Mouse (Mus musculus): Measurements from ENCODE around the gene Dnajc5g. TPM values are rescaled to one million over a fixed set of nuclear protein-coding genes. Genes with fewer than 3 reads are reported as not detected.

Dnajc5g gene
- polyA plus RNA-seq (2021; fragmentation: Nextera tagmentation) = not detected in 2 replicates
- long read RNA-seq, experiment 1 = 0 reads
- long read RNA-seq, experiment 2 = 0 reads

GRCm38 (mm10) chr5:31105814-31106335, at the start of gene Dnajc5g:
TSS of gene Dnajc5g (plus strand) at chr5:31106285.

DNA sequence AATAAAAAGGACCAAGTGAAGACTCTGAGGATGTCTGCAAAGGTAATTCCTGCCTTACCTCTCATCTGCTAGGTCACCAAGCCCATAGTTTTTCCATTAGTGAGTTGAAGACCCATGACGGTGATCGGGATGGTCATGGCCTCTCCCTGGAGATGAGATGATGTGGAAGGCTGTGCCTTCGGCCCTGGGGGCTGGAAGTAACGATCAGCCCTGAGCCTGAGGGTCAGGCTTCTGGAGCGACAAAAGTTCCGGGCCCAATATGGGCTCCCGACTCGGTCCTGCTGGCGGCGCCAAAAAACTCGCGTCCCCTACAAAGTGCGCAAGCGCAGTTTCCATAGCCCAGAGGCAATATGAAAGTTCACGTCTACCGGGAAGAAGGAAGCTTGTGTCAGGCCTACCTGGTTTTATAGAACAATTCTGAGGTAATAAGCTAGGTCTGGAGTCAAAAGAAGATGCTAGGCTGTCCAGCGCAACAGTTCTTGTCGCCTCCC, 2.0 kb downstream of the Dnajc5g start, which contains the start of gene Slc30a3:
Gene Slc30a3, minus strand, starts transcription at position 238 of the 491 bp plus-strand sequence.

DNA sequence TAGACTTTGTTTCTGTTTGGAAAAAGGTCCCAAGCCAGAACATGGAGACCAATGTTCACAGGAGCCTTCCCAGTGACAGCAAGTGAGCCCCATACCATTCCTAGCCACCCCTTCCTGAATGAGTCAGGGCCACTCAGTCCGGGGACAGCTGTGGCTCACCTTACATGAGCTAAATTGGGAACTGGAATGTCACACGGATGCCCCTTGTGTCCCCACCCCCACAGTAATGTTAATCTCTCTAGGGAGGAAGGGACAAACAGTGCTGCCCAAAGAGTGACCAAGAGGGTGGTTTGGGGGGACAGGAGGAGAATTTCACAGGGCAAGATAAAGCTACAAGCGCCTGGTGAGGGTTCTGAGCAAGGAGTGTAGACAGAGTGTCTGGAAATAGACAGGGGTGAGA, 10.3 kb downstream of the Dnajc5g start, which contains the start of gene Trim54:
Gene Trim54, plus strand, starts transcription at position 359 of the 400 bp plus-strand sequence.

DNA sequence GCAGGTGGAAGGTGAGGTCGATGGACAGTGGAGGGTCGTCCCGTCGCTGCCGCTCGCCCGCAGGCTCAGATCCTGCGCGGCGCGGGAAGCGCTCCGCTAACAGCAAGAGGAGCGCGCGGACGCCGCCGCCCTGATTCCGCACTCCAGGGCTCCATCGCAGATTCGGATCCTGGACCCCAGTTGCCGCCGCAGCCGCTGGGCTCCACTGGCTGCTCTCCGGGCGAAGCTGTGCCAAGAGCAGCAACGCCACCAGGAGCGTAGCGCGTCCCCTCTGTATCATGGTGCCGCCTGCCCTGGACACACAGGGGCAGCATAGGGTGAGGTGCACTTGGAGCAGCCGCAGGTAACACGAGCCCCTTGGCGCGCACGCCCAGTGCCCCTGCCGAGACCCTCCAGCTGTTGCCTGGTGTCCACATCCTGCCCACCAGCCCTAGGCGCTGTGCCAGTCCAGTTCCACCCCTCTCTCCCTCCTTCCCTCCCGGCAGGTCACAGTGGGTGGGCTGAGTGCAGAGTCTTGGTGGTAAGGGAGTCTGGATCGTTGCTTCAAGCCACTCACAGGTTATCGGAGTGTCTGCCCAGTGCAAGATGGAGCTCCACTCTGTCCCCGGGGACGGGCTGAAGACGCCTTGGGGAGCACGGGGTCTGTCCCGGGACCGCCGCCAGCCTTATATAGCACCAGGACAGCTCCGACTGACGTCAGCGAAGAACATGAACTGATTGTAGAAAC, 32.3 kb downstream of the Dnajc5g start, which contains the start of gene Ucn:
Gene Ucn, minus strand, starts transcription at position 589 of the 727 bp plus-strand sequence.

DNA sequence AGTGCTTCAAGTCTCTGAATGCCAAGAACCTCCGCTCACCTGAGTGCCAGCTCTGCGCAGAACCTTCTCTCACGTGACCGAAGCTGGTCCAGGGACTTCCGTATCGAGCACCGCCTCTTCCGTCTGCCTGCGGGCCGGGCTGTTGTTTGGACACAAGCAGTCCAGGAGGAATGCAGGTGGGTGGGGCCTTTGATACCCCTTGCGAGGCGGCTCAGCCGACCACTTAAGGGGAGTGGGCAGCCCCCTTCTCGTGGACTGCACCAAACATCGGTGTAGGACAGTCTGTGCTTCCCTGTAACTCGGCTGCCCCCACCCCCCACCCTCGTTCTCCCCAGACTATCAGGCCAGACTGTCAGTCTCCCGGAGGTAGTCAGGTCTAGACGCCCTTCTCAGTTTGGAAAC, 48.1 kb downstream of the Dnajc5g start, which contains the start of gene Mpv17:
Gene Mpv17, minus strand, starts transcription at position 100 of the 402 bp plus-strand sequence.

Other genes starting within 250 kb of the Dnajc5g start
- gene Tmem214, start 238.3 kb upstream of the Dnajc5g start, polyA plus RNA-seq (2021; fragmentation: Nextera tagmentation) = 25.5 and 29.6 TPM in 2 replicates
- gene Agbl5, start 217.6 kb upstream of the Dnajc5g start, polyA plus RNA-seq (2021; fragmentation: Nextera tagmentation) = 1.9 and 3.9 TPM in 2 replicates
- gene Ost4, start 198.5 kb upstream of the Dnajc5g start, polyA plus RNA-seq (2021; fragmentation: Nextera tagmentation) = 144 and 177 TPM in 2 replicates
- 0.54 and 1.2 TPM in 2 replicates for gene Emilin1, start 192.9 kb upstream of the Dnajc5g start, polyA plus RNA-seq (2021; fragmentation: Nextera tagmentation)
- 39.2 and 45.3 TPM in 2 replicates for gene Khk, start 184.9 kb upstream of the Dnajc5g start, polyA plus RNA-seq (2021; fragmentation: Nextera tagmentation)
- gene Cgref1, start 160.7 kb upstream of the Dnajc5g start, polyA plus RNA-seq (2021; fragmentation: Nextera tagmentation) = 12.5 and 33.9 TPM in 2 replicates
- gene Preb, start 145.9 kb upstream of the Dnajc5g start, polyA plus RNA-seq (2021; fragmentation: Nextera tagmentation) = 52.2 and 64.1 TPM in 2 replicates
- gene Tcf23, start 137.6 kb upstream of the Dnajc5g start, polyA plus RNA-seq (2021; fragmentation: Nextera tagmentation) = 0.06 and 0.12 TPM in 2 replicates
- gene Atraid, start 58.0 kb upstream of the Dnajc5g start, polyA plus RNA-seq (2021; fragmentation: Nextera tagmentation) = 160 and 215 TPM in 2 replicates
- gene Slc5a6, start 57.4 kb upstream of the Dnajc5g start, polyA plus RNA-seq (2021; fragmentation: Nextera tagmentation) = 10.2 and 12.3 TPM in 2 replicates
- gene Cad, start 51.5 kb upstream of the Dnajc5g start, polyA plus RNA-seq (2021; fragmentation: Nextera tagmentation) = 1.8 and 2.1 TPM in 2 replicates
- gene Slc30a3, start 2.0 kb downstream of the Dnajc5g start, polyA plus RNA-seq (2021; fragmentation: Nextera tagmentation) = 124 and 157 TPM in 2 replicates
- gene Trim54, start 10.4 kb downstream of the Dnajc5g start, polyA plus RNA-seq (2021; fragmentation: Nextera tagmentation) = 1.3 and 3.7 TPM in 2 replicates
- 1.5 and 3.0 TPM in 2 replicates for gene Ucn, start 32.5 kb downstream of the Dnajc5g start, polyA plus RNA-seq (2021; fragmentation: Nextera tagmentation)
- 108 and 150 TPM in 2 replicates for gene Mpv17, start 48.0 kb downstream of the Dnajc5g start, polyA plus RNA-seq (2021; fragmentation: Nextera tagmentation)
- gene Gm29609, start 73.6 kb downstream of the Dnajc5g start, polyA plus RNA-seq (2021; fragmentation: Nextera tagmentation) = 1.6 and 3.7 TPM in 2 replicates
- gene Gtf3c2, start 73.9 kb downstream of the Dnajc5g start, polyA plus RNA-seq (2021; fragmentation: Nextera tagmentation) = 10.6 and 14.0 TPM in 2 replicates
- 86.9 and 116 TPM in 2 replicates for gene Snx17, start 86.9 kb downstream of the Dnajc5g start, polyA plus RNA-seq (2021; fragmentation: Nextera tagmentation)
- gene Eif2b4, start 87.1 kb downstream of the Dnajc5g start, polyA plus RNA-seq (2021; fragmentation: Nextera tagmentation) = 33.7 and 35.8 TPM in 2 replicates
- 1.3 and 11.3 TPM in 2 replicates for gene Zfp513, start 96.0 kb downstream of the Dnajc5g start, polyA plus RNA-seq (2021; fragmentation: Nextera tagmentation)
- gene Ppm1g, start 114.4 kb downstream of the Dnajc5g start, polyA plus RNA-seq (2021; fragmentation: Nextera tagmentation) = 74.2 and 79.4 TPM in 2 replicates
- gene Nrbp1, start 134.6 kb downstream of the Dnajc5g start, polyA plus RNA-seq (2021; fragmentation: Nextera tagmentation) = 78.2 and 83.0 TPM in 2 replicates
- gene Gm9970, start 134.9 kb downstream of the Dnajc5g start, polyA plus RNA-seq (2021; fragmentation: Nextera tagmentation) = not detected in 2 replicates
- gene Krtcap3, start 145.4 kb downstream of the Dnajc5g start, polyA plus RNA-seq (2021; fragmentation: Nextera tagmentation) = 0.58 and 0.74 TPM in 2 replicates
- gene Ift172, start 184.8 kb downstream of the Dnajc5g start, polyA plus RNA-seq (2021; fragmentation: Nextera tagmentation) = 12.5 and 12.6 TPM in 2 replicates
- gene Fndc4, start 189.8 kb downstream of the Dnajc5g start, polyA plus RNA-seq (2021; fragmentation: Nextera tagmentation) = 60.3 and 108 TPM in 2 replicates
- not detected in 2 replicates for gene Gckr, start 191.2 kb downstream of the Dnajc5g start, polyA plus RNA-seq (2021; fragmentation: Nextera tagmentation)

Measured in left cerebral cortex, adult 6 months (tissue).